Mouse (Mus musculus): ENCODE results near the gene Tgoln1. TPM values are rescaled to one million over a fixed set of nuclear protein-coding genes. Genes with fewer than 3 reads are reported as not detected.

Tgoln1 gene
- polyA plus RNA-seq, 1 experiment from 2014 or later: 42.1 TPM

DNA sequence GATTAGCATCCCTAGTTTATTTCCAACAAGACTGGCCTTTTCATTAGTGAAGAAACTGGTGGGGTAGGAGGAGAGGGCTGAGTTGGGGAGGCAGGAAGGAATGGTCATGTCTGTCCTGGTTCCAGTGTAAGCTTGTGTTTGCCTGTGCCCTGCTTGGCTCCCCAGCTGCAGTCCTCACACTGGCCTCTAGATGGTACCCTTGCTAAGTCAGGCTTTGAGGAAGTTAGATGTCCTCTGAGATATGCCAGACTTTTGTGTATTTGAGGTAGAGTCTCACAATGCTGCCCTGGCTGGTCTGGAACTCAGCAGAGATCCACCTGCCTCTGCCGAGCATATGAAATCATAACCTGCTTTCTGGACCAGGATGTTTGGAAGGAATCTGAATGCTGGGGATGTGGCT, 15.1 kb downstream of the Tgoln1 start:
- WGBS: 68% methylated on average over 1 of the region's 1 CpGs
- H3K4me2 ChIP-seq (ENCODE audit: low read depth, low read length): no peak overlapping the region
- H3K9ac ChIP-seq (replicated peaks; ENCODE audit: low read depth, low read length): no peak overlapping the region
- no peaks in the 10 kb centered on the region for H3K9me3 ChIP-seq (ENCODE audit: control insufficient read depth, low read length)
- ATAC-seq (ENCODE audit: low read depth): no peak
- H3K27me3 ChIP-seq (ENCODE audit: control insufficient read depth, insufficient read depth, low read length): no peaks in the 10 kb centered on the region
- no peak overlapping the region for H3K4me3 ChIP-seq (ENCODE audit: low read depth, low read length)
- H3K27ac ChIP-seq (ENCODE audit: low read depth, low read length): no peak overlapping the region
- peaks cover 5% of the 10 kb centered on the region; the same call in 1 of the 2 replicates for H3K36me3 ChIP-seq (ENCODE audit: control insufficient read depth, insufficient read depth, low read length)
- H3K4me1 ChIP-seq (ENCODE audit: control insufficient read depth, insufficient read depth, low read length): peaks cover 10% of the 10 kb centered on the region

DNA sequence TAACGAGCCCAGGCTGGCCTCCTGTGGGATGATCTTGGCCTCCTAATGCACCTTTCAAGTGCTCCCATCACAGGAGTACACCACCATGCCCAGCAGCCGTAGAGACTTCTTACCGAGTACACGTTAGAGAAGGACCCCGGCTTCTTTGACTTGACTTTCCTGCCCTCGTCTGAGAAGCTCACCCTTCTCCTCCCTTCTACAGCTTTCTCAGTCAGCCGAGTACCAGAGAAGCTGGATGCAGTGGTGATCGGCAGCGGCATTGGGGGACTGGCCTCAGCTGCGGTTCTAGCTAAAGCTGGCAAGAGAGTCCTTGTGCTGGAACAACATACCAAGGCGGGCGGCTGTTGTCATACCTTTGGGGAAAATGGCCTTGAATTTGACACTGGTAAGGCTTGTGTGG, 16.0 kb downstream of the Tgoln1 start:
- Histone ChIP-seq H3K9ac (replicated peaks; ENCODE audit: low read depth, low read length) (no peak overlapping the region), H3K36me3 (ENCODE audit: control insufficient read depth, insufficient read depth, low read length) (no peaks in the 10 kb centered on the region), H3K9me3 (ENCODE audit: control insufficient read depth, low read length) (no peaks in the 10 kb centered on the region), H3K4me3 (ENCODE audit: low read depth, low read length) (no peak overlapping the region), H3K4me2 (ENCODE audit: low read depth, low read length) (no peak overlapping the region), H3K4me1 (ENCODE audit: control insufficient read depth, insufficient read depth, low read length) (peaks cover 10% of the 10 kb centered on the region), H3K27ac (ENCODE audit: low read depth, low read length) (no peak overlapping the region), H3K27me3 (ENCODE audit: control insufficient read depth, insufficient read depth, low read length) (no peaks in the 10 kb centered on the region)
- no peak for ATAC-seq (ENCODE audit: low read depth)
- 93% methylated on average over 12 of the region's 12 CpGs for WGBS

DNA sequence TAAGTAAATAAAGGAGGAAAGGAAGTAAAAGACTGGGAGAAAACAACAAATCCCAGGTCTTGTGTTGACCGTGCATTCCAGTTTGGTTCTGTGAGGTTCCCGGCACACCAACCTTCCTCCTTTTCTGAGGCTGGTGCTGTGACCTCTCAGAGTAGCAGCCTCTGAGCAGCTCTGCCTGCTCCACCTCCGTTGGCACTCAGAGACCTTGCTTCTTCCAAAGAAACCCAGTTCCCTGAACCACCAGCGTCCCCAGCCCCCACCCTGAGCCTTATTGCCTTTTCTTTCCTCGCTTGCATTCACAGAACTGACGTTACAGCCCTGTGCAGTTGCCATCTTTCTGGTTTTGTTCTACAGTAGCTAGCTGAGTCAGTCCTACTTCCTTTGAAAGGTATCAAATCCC, 16.6 kb downstream of the Tgoln1 start:
- H3K27me3 ChIP-seq (ENCODE audit: control insufficient read depth, insufficient read depth, low read length): no peaks in the 10 kb centered on the region
- no peak overlapping the region for H3K27ac ChIP-seq (ENCODE audit: low read depth, low read length)
- H3K9me3 ChIP-seq (ENCODE audit: control insufficient read depth, low read length): no peaks in the 10 kb centered on the region
- no peaks in the 10 kb centered on the region for H3K36me3 ChIP-seq (ENCODE audit: control insufficient read depth, insufficient read depth, low read length)
- H3K4me3 ChIP-seq (ENCODE audit: low read depth, low read length): no peak overlapping the region
- H3K9ac ChIP-seq (replicated peaks; ENCODE audit: low read depth, low read length): no peak overlapping the region
- no peak for ATAC-seq (ENCODE audit: low read depth)
- 80% methylated on average over 6 of the region's 6 CpGs for WGBS
- H3K4me2 ChIP-seq (ENCODE audit: low read depth, low read length): no peak overlapping the region
- peaks cover 10% of the 10 kb centered on the region for H3K4me1 ChIP-seq (ENCODE audit: control insufficient read depth, insufficient read depth, low read length)

DNA sequence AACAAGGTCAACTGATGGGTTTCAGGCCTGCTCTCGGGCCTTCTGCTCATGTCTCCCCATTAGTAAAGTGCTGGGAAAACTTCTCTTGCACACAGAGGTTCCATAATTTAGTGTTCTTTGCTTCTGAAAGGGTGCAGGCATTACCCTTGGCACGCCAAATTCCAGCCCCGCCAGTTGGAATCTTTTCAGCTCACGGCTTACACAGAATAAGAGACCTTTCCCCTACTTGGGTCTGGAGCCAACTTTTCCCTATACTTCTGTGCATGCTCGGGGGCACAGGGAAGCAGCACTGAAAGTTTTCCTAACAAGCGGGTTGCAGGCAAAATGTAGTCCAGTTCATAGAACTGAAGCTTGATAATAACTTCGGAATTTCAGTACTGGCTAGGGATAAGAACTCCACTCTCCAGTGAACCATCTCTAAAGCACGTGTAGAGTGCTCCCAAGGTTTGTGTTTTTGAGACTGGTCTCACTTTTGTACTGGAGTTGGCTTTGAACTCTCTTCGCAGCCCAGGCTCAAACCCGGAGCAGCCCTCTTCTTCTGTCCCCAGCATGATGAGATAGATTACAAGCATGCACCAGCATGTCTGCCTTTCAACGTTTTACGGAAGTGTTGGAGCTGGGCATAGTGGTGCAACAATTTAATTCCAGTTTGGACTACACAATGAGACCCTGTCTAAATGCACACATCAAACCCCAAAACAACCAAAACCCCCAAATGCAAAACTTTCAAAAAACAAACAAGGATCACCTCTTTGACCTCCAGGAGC, 17.8 kb downstream of the Tgoln1 start:
- Histone ChIP-seq H3K9me3 (ENCODE audit: control insufficient read depth, low read length) (no peaks in the 10 kb centered on the region), H3K4me3 (ENCODE audit: low read depth, low read length) (peak overlapping the region; percentile 48), H3K4me1 (ENCODE audit: control insufficient read depth, insufficient read depth, low read length) (peaks cover 10% of the 10 kb centered on the region), H3K9ac (replicated peaks; ENCODE audit: low read depth, low read length) (0 out of 2 replicates have a peak overlapping the region, but pooled peaks have one; percentile 2), H3K27me3 (ENCODE audit: control insufficient read depth, insufficient read depth, low read length) (no peaks in the 10 kb centered on the region), H3K27ac (ENCODE audit: low read depth, low read length) (peak overlapping the region; percentile 16; the same call in 1 of the 2 replicates), H3K36me3 (ENCODE audit: control insufficient read depth, insufficient read depth, low read length) (no peaks in the 10 kb centered on the region), H3K4me2 (ENCODE audit: low read depth, low read length) (peak overlapping the region; percentile 75)
- peak; percentile 29 for ATAC-seq (ENCODE audit: low read depth)
- 49% methylated on average over 12 of the region's 12 CpGs for WGBS

DNA sequence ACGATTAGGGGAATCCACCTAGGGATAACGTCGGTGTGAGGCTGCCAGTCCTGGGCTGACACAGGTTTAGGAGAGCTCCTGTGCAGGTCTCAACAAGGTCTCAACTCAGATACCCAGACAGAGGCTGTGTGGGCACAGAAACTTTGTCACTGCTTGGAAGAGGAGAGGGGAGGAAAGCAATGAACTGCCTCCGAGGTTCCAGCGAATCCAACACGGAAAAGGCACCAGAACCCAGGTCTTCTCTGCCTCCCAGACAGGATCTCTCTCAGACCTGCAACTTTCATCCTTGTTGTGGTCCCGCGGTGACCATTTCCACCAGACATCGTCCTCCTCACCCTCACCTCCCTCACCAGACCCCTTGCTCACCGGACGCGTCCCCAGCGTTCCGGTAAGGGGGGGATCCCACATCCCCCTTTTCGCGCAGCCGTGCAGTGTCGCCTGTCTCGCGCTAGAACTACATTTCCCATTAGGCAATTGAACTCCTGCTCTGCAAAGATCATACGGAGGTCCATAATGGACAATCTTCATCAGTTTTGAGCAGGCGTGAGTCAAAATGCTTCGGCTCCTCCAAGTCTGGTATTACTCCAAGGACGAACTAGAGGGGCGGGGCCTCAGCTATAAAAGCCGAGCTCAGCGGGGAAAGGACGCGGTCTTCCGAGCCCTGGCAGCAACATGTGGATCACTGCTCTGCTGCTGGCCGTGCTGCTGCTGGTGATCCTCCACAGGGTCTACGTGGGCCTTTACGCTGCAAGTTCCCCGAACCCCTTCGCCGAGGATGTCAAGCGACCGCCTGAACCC, 18.6 kb downstream of the Tgoln1 start, which contains the start of the genes Elmod3 and Retsat:
TSS of gene Elmod3 (minus strand) at position 458 of the 798 bp plus-strand sequence.
TSS of gene Retsat (plus strand) at position 520 of the 798 bp plus-strand sequence.
- Histone ChIP-seq H3K4me1 (ENCODE audit: control insufficient read depth, insufficient read depth, low read length) (peaks cover 10% of the 10 kb centered on the region), H3K36me3 (ENCODE audit: control insufficient read depth, insufficient read depth, low read length) (no peaks in the 10 kb centered on the region), H3K9me3 (ENCODE audit: control insufficient read depth, low read length) (no peaks in the 10 kb centered on the region), H3K4me3 (ENCODE audit: low read depth, low read length) (peak within 1 kb of the TSS; percentile 48), H3K27ac (ENCODE audit: low read depth, low read length) (peak within 1 kb of the TSS; percentile 16; the same call in 1 of the 2 replicates), H3K9ac (replicated peaks; ENCODE audit: low read depth, low read length) (peak within 1 kb of the TSS; percentile 56), H3K4me2 (ENCODE audit: low read depth, low read length) (peak within 1 kb of the TSS; percentile 75), H3K27me3 (ENCODE audit: control insufficient read depth, insufficient read depth, low read length) (no peaks in the 10 kb centered on the region)
- peak; percentile 91 for ATAC-seq (ENCODE audit: low read depth)
- under 1% methylated on average over 38 of the region's 38 CpGs for WGBS

DNA sequence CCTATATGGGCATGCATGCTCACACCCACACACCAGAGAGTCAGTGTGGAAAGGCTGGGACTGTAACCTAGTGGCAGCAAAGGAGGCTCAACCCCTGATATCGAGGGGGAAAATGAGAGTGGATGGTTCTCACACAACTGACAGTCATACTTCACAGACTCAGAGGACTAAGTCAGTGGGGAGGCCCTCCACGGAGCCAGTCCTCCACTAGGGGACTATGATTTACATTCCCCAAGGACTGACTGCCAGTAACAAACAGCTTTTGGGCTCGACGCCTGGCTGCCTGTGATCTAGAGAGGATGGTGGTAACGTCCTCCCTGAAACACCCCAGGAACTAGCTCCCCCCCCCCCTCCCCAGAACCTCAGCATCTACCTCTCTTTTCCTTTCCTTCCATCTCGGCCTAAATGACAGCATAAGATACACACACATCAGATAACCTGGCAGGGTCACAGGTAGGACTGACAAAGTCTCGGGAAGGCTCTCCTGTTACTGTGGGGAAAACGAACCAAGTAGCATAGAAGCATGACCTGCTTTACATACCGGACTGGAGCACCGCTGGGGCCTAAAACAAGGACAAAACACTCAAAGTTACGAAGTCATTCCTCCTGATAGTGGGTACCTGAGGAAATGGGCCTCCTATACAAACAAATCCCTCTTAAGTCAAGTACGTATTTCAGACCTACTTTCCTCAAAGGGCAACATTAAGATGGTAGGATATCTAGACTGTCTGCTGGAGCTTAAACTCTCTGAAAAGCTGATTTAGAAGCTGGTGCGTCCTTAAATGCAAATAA, 19.5 kb downstream of the Tgoln1 start:
- Histone ChIP-seq H3K4me1 (ENCODE audit: control insufficient read depth, insufficient read depth, low read length) (peaks cover 10% of the 10 kb centered on the region), H3K9ac (replicated peaks; ENCODE audit: low read depth, low read length) (peak overlapping the region; percentile 56), H3K9me3 (ENCODE audit: control insufficient read depth, low read length) (no peaks in the 10 kb centered on the region), H3K4me3 (ENCODE audit: low read depth, low read length) (peak overlapping the region; percentile 48), H3K27ac (ENCODE audit: low read depth, low read length) (no peak overlapping the region), H3K27me3 (ENCODE audit: control insufficient read depth, insufficient read depth, low read length) (no peaks in the 10 kb centered on the region), H3K36me3 (ENCODE audit: control insufficient read depth, insufficient read depth, low read length) (no peaks in the 10 kb centered on the region), H3K4me2 (ENCODE audit: low read depth, low read length) (peak overlapping the region; percentile 75)
- no peak for ATAC-seq (ENCODE audit: low read depth)
- WGBS: 42% methylated on average over 13 of the region's 13 CpGs

DNA sequence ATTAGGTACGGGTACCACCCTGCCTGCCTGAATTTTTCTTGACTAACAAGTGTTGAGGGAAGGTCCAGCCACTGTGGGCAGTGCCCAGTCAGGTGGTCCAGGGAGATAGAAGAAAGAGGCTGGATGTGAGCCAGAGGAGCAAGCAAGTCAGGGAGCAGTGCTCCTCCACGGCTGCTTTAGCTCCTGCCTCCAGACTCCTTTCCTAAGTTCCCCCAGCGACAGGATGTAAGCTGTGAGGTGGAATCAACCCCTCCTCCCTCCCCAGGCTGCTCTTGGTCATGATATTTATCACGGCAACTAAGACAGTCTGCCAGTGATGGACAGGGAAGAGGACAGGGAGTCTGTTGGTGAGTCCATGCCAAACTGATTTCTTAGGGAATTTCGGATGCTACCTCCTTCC, 22.9 kb downstream of the Tgoln1 start:
- ATAC-seq (ENCODE audit: low read depth): no peak
- no peak overlapping the region for H3K4me2 ChIP-seq (ENCODE audit: low read depth, low read length)
- H3K9ac ChIP-seq (replicated peaks; ENCODE audit: low read depth, low read length): no peak overlapping the region
- no peak overlapping the region for H3K4me3 ChIP-seq (ENCODE audit: low read depth, low read length)
- H3K36me3 ChIP-seq (ENCODE audit: control insufficient read depth, insufficient read depth, low read length): no peaks in the 10 kb centered on the region
- peaks cover 10% of the 10 kb centered on the region for H3K4me1 ChIP-seq (ENCODE audit: control insufficient read depth, insufficient read depth, low read length)
- WGBS: 79% methylated on average over 5 of the region's 5 CpGs
- H3K27ac ChIP-seq (ENCODE audit: low read depth, low read length): no peak overlapping the region
- H3K9me3 ChIP-seq (ENCODE audit: control insufficient read depth, low read length): no peaks in the 10 kb centered on the region
- no peaks in the 10 kb centered on the region for H3K27me3 ChIP-seq (ENCODE audit: control insufficient read depth, insufficient read depth, low read length)

DNA sequence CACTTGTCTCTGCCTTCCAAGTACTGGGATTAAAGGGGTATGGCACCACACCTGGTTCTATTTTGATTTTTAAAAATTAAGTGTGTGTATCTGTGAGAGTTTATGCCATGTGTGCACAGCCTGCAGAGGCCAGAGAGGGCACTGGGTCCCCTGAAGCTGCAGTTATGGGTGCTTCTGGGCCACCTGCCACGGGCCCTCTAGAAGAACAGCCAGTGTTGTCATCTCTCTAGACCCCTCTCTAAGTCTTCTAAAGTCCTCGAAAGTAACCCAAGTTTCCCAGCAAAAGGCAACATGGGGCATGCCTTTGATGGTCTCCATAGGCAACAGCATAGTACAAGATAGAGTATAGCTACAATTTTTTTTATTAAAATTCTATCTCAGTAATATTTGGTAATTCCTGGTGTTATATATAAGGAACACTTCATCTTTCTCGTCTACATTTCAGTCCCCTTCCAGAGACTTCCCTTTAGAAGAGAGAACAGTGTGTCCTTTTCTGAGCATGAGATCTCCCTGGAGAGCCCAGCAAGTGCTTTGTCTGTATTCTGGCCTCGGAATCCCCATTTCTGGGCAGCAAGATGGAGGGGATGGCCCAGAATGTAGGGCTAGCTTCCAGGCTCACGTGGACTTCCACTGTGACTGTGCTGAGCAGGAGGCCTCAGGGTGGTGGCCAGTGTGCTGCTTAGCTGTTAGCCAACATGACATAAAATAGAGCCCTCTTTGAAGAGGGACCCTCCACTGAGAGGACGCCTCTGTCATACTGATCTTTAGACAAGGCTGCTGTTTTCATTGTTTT, 23.6 kb downstream of the Tgoln1 start:
- Histone ChIP-seq H3K4me1 (ENCODE audit: control insufficient read depth, insufficient read depth, low read length) (peaks cover 10% of the 10 kb centered on the region), H3K4me3 (ENCODE audit: low read depth, low read length) (no peak overlapping the region), H3K4me2 (ENCODE audit: low read depth, low read length) (no peak overlapping the region), H3K27me3 (ENCODE audit: control insufficient read depth, insufficient read depth, low read length) (no peaks in the 10 kb centered on the region), H3K9ac (replicated peaks; ENCODE audit: low read depth, low read length) (no peak overlapping the region), H3K27ac (ENCODE audit: low read depth, low read length) (no peak overlapping the region), H3K36me3 (ENCODE audit: control insufficient read depth, insufficient read depth, low read length) (no peaks in the 10 kb centered on the region), H3K9me3 (ENCODE audit: control insufficient read depth, low read length) (no peaks in the 10 kb centered on the region)
- WGBS: 84% methylated on average over 6 of the region's 6 CpGs
- no peak for ATAC-seq (ENCODE audit: low read depth)
